Mouse (Mus musculus) spleen, adult 2 months (tissue): ENCODE measurements around the gene Slc26a8.

Source experiments
- CTCF ChIP-seq: fragments of 200-500 bp; IDR thresholded peaks from 2 replicates; pipeline ENCODE4 v1.5.1; 2011; ENCODE audit warnings: mild to moderate bottlenecking, inconsistent platforms; ENCODE audit not compliant: insufficient read depth, insufficient read length, insufficient replicate concordance; ENCODE audit errors: extremely low read depth
- POLR2A ChIP-seq: fragments of 200-500 bp; IDR thresholded peaks from 2 replicates; pipeline ENCODE4 v1.6.1; 2011; ENCODE audit warnings: low read depth, low read length, inconsistent platforms

DNA sequence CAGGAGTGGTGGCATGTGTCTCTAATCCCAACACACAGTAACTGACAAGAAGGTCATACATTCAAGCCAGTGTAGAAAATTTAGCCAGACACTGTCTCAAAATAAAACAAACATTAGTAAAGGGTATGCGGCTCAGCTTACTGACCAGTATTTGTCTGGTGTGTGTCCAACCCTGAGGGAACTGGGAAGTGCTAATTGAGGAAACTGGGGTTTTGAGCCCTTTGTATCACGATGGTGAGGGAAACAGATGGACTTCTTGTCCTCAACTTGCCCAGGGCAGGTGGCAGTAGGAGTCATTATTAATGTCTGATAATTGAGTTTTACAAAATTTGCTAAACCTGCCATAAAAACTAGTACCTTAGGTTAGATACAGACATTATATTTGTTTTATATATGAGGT is 19.0 kb upstream of the Slc26a8 start:
- no peak for TF ChIP-seq POLR2A
- TF ChIP-seq CTCF, result no peak
